Mouse (Mus musculus): ENCODE data around the gene Gsap. TPM values are rescaled to one million over a fixed set of nuclear protein-coding genes. Genes with fewer than 3 reads are reported as not detected.
A peak's percentile ranks its signal among the peaks of the same experiment; 100 is the strongest.
"Not testable (repeated sequence)": the region's sequence is repeated elsewhere in the genome, so short reads cannot be mapped to it uniquely, and the experiment has no call there.

Gsap gene
- polyA plus RNA-seq, 1 experiment from 2014 or later = 2.9 TPM

DNA sequence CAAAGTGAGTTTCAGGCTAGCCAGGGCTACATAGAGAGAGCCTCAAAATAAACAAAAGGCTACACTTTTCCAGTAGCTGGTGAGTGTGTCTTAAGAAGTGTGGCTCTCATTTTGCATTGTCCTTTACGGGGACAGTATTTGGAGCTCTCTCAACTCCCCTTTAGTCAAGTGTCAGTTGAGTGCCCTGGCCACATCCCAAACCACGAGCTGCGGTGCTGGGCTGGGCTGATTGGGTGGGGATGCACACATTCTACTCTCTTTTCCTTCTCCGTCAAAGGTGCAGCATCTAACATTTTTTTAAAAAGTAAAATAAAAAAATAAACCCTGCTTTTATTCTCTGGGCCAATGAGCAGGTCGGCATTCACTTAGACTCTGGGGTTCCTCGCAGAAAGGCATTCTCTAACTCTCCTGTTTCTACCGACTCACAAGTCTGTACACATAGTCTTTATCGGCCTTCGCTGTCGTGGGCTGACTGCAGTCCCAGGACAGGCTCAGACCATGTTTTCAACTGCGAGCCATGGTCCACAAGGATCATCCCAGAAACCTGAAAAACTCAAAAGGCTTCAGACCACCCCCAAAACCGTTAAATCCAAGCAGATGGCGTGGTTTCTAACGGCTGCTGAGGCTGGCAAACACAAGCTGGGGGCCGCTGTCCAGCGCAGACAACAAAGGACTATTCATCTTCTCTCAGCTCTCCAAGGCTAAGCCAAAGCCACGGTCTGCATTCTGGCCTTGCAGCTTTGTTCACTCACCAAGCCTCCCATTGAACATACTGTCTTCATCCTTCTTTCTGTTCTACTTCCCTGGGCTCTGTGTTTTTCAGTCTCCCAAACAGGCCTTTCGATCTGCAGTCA is 77.4 kb downstream of the Gsap start:
- no peaks in the 10 kb centered on the region for H3K27me3 ChIP-seq
- H3K9ac ChIP-seq = no peak overlapping the region
- H3K4me2 ChIP-seq = no peak overlapping the region
- no peaks in the 10 kb centered on the region for H3K9me3 ChIP-seq
- WGBS = 37% methylated on average over 18 of the region's 18 CpGs
- H3K27ac ChIP-seq = no peak overlapping the region
- no peaks in the 10 kb centered on the region for H3K36me3 ChIP-seq
- H3K4me1 ChIP-seq = peaks cover 31% of the 10 kb centered on the region
- no peak overlapping the region for H3K4me3 ChIP-seq
- no peak for ATAC-seq (ENCODE audit: insufficient number of reproducible peaks, insufficient read depth, low FRiP score, low TSS enrichment, low read depth)

DNA sequence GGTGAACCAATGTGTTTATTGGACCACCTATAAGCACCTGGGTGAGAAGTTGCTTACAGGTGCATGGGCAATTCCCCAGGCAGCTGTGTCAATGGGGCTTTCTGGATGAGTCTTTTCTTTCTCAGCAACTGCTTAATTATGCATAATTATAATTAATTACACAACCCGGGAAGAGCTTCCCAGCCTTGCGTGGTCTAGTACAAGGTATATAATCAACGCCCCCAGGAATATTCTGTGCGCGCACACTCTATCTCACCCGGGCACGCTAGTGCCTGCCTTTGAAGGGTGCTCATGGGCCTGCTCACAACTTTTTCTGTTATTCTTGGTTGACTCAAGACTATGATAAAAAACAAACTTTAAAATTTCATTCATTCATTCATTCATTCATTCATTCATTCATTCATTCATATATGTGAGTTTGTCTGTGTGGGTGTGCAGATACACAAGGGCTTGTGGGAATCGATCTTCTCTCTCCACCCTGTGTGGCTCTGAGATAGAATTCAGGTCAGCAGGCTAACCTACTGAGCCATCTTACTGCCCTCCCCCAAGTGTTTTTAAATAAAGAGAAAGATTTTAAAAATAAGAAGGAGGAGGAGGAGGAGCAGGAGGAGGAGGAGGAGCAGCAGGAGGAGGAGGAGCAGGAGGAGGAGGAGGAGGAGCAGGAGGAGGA is 78.4 kb downstream of the Gsap start:
- Histone ChIP-seq H3K4me1 (peaks cover 30% of the 10 kb centered on the region), H3K4me2 (no peak overlapping the region), H3K27me3 (no peaks in the 10 kb centered on the region), H3K9me3 (no peaks in the 10 kb centered on the region), H3K36me3 (no peaks in the 10 kb centered on the region), H3K4me3 (no peak overlapping the region), H3K27ac (no peak overlapping the region), H3K9ac (no peak overlapping the region)
- ATAC-seq (ENCODE audit: insufficient number of reproducible peaks, insufficient read depth, low FRiP score, low TSS enrichment, low read depth) = peak; percentile 37; the same call in 1 of the 2 replicates
- WGBS = 74% methylated on average over 8 of the region's 8 CpGs

DNA sequence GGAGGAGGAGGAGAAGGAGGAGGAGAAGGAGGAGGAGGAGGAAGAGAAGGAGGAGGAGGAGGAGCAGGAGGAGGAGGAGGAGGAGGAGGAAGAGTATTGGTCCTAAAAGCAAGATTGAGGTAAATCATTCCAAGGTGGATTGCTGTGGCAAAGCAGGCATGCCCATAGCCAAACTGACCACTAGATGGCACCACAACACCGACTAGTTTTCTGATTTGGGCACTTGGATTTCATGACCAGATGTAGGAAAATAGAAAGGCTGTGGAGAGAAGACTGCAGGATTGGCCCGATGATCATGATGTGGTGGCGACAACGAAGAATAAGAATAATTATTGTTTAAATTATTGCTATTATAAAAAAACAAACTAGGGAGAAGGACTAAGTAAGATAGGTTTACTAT is 79.0 kb downstream of the Gsap start:
- no peak for ATAC-seq (ENCODE audit: insufficient number of reproducible peaks, insufficient read depth, low FRiP score, low TSS enrichment, low read depth)
- no peaks in the 10 kb centered on the region for H3K36me3 ChIP-seq
- H3K4me3 ChIP-seq = no peak overlapping the region
- H3K4me1 ChIP-seq = peaks cover 30% of the 10 kb centered on the region
- no peaks in the 10 kb centered on the region for H3K9me3 ChIP-seq
- no peak overlapping the region for H3K27ac ChIP-seq
- H3K4me2 ChIP-seq = no peak overlapping the region
- no peak overlapping the region for H3K9ac ChIP-seq
- WGBS = 17% methylated on average over 4 of the region's 4 CpGs
- H3K27me3 ChIP-seq = no peaks in the 10 kb centered on the region

DNA sequence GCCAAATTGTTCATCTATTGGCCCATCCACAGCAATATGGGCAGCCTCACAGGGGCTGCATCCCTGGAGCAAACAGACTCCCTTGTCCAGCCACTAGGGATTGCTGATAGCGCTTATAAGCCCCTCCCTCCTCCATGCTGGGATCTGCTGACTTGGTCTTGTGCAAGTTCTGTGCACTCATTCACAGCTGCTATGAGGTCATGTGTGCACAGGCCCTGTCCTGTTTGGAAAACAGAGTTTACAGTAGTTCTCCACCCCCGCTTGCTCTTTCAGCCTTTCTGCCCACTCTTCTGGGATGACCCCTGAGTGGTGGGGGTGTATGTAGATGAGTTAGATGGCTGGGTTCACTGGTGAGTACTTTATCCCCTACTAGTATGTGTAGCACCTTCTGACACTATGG is 81.0 kb downstream of the Gsap start:
- no peak; the same call in 1 of the 2 replicates for ATAC-seq (ENCODE audit: insufficient number of reproducible peaks, insufficient read depth, low FRiP score, low TSS enrichment, low read depth)
- no peak overlapping the region for H3K9ac ChIP-seq
- peaks cover 14% of the 10 kb centered on the region for H3K4me1 ChIP-seq
- no peak overlapping the region for H3K4me2 ChIP-seq
- H3K9me3 ChIP-seq = no peaks in the 10 kb centered on the region
- no peaks in the 10 kb centered on the region for H3K27me3 ChIP-seq
- no peak overlapping the region for H3K4me3 ChIP-seq
- 77% methylated on average over 2 of the region's 2 CpGs for WGBS
- H3K27ac ChIP-seq = no peak overlapping the region
- H3K36me3 ChIP-seq = no peaks in the 10 kb centered on the region

DNA sequence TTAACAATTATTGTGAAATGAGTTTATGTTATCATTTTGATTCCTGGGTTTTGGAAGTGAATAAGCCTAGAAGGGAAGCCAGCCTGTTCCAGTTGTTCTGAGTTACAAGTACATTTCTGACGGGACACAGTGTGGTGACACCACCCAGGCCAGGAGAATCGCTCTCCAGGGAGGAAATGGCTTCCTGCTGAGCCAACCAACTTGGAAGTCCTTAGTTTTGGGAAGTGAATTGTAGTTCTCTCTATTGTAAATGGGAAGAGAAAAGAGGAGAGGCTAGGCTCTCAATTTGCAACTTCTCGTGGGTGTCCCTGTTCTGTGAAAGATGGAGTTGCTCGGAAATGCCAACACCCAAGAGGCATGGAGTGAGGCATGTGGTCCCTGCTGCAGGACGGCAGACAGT is 83.4 kb downstream of the Gsap start:
- Histone ChIP-seq H3K4me2 (no peak overlapping the region), H3K27me3 (no peaks in the 10 kb centered on the region), H3K4me3 (no peak overlapping the region), H3K36me3 (no peaks in the 10 kb centered on the region), H3K9me3 (no peaks in the 10 kb centered on the region), H3K4me1 (peaks cover 6% of the 10 kb centered on the region; the same call in 1 of the 2 replicates), H3K27ac (no peak overlapping the region), H3K9ac (no peak overlapping the region)
- no peak for ATAC-seq (ENCODE audit: insufficient number of reproducible peaks, insufficient read depth, low FRiP score, low TSS enrichment, low read depth)
- WGBS = 76% methylated on average over 5 of the region's 5 CpGs

DNA sequence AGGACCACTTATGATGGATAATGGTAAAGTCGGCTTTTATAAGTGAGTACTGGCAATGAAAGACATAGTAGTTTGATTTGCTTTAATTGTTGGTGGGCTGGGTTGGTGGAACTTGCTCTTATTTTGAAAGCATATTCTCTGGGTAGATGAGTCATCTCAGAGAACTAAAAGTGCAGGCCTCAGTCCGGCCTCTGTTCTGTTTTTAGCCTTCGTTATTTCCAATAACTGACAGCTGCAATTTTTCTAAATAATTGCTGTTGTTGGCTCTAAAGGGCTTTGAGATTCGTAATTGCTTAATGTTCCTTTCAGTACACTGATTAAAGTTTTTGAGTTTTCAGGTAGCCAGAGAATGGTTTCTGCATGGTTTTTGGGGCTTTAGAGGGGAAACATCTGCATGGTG is 84.7 kb downstream of the Gsap start:
- H3K9ac ChIP-seq = no peak overlapping the region
- H3K36me3 ChIP-seq = no peaks in the 10 kb centered on the region
- H3K4me2 ChIP-seq = no peak overlapping the region
- no peak overlapping the region for H3K4me3 ChIP-seq
- H3K27ac ChIP-seq = no peak overlapping the region
- 65% methylated on average over 4 of the region's 4 CpGs for WGBS
- ATAC-seq (ENCODE audit: insufficient number of reproducible peaks, insufficient read depth, low FRiP score, low TSS enrichment, low read depth) = no peak
- no peaks in the 10 kb centered on the region for H3K9me3 ChIP-seq
- H3K27me3 ChIP-seq = no peaks in the 10 kb centered on the region
- H3K4me1 ChIP-seq = peaks cover 6% of the 10 kb centered on the region; the same call in 1 of the 2 replicates

DNA sequence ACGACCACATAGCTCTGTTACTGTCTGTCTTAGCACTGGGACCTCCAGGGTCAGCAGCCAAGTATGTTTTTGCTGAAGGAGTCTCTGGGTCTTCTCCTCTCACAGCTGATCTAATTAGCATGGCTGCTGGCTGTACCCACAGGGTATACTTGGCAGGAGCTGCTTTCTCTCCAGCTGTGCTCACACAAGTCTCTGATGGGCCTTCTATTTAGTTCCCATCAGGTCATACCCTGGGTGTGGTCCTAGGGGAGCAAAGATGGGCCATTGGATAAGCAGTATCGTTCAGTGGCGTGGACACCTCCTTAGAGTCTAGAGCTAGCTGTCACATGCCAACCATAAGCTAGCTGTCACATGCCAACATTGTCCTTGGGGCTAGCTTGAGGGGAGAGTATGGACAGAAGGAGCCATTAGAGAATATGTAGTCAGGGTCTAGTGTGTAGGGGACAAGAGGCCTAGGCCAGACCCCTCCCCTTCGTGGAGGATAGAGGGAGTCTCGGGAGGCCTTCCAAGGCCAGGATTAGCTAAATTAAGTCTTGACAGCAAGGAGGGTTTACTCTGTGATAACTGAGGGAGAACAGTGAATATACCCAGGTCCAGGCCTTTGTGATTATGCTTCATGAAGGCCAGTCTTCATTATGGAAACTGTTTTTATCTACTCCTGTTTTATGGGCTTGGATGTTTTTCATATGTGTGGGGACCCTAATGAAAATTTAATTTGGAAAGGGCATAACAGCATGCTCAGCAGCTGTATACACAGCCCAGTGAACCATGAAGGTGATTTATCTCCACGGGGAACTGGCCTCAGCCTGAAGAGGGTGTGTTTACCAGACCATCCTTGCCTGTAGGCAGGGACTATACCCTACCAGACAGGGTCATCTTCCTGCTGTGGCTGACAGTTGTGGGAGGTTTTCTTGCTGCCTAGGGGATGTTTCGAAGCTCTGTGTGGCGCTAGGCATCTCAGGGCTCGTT is 85.6 kb downstream of the Gsap start:
- H3K4me1 ChIP-seq = peaks cover 6% of the 10 kb centered on the region; the same call in 1 of the 2 replicates
- H3K27me3 ChIP-seq = no peaks in the 10 kb centered on the region
- WGBS = 55% methylated on average over 9 of the region's 9 CpGs
- ATAC-seq (ENCODE audit: insufficient number of reproducible peaks, insufficient read depth, low FRiP score, low TSS enrichment, low read depth) = no peak
- H3K4me3 ChIP-seq = no peak overlapping the region
- no peak overlapping the region for H3K27ac ChIP-seq
- no peak overlapping the region for H3K4me2 ChIP-seq
- H3K9me3 ChIP-seq = no peaks in the 10 kb centered on the region
- H3K9ac ChIP-seq = no peak overlapping the region
- no peaks in the 10 kb centered on the region for H3K36me3 ChIP-seq

DNA sequence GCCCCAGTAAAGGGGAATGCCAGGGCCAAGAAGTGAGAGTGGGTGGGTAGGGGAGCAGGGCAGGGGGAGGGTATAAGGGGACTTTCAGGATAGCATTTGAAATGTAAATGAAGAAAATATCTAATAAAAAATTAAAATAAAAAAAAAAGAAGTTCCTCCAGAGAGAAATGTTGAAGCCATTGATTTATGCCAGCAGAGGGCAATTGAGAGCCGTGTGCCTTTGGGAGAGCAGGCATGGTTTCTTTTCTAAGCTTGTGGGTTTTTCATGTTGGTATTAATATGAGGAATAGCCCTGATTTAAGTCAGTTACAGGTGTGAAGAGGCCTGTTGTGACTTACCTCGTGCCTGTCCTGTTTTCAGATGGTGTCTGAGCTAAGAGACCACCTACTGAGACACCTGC is 91.6 kb downstream of the Gsap start:
- H3K27me3 ChIP-seq; H3K4me1 ChIP-seq; H3K9ac ChIP-seq; H3K4me2 ChIP-seq; H3K4me3 ChIP-seq; ATAC-seq (ENCODE audit: insufficient number of reproducible peaks, insufficient read depth, low FRiP score, low TSS enrichment, low read depth); H3K27ac ChIP-seq; H3K36me3 ChIP-seq; H3K9me3 ChIP-seq: not testable (repeated sequence)
- 43% methylated on average over 2 of the region's 2 CpGs for WGBS

DNA sequence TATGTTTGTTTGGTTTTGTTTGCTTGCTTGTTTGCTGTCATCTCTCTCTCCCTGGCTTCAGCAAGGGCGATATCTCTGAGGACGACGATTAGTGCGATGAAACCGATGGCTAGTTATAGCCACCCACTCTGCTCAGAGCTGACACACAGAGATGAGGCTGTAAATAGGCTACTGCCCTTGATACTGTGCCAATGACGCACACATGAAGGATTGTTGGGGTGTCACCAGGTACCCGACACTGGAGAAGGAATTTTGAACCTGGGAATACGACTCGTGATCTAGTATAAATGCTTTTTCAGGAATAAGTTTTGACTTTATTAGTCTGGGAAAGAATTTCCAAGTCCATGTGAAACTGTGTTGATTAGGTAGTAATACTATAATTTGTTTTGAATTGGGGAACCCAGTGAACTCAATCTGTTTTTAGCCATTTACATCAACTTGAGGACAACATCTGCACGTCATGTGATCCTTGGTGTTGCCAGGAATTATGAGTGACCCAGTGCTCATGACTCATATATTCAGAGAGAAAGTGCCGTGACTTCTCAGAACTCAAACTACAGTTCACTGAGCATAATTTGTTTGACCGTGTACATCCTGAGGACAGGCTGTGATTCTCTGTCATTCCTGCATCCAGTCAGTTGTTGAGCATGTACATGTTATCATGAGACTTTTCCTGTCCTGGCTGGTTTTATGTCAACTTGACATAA is 97.5 kb downstream of the Gsap start:
- Histone ChIP-seq H3K9me3 (no peaks in the 10 kb centered on the region), H3K4me2 (no peak overlapping the region), H3K27ac (no peak overlapping the region), H3K4me3 (no peak overlapping the region), H3K27me3 (no peaks in the 10 kb centered on the region), H3K36me3 (no peaks in the 10 kb centered on the region), H3K9ac (no peak overlapping the region), H3K4me1 (no peaks in the 10 kb centered on the region)
- ATAC-seq (ENCODE audit: insufficient number of reproducible peaks, insufficient read depth, low FRiP score, low TSS enrichment, low read depth) = no peak
- WGBS = 89% methylated on average over 12 of the region's 12 CpGs

DNA sequence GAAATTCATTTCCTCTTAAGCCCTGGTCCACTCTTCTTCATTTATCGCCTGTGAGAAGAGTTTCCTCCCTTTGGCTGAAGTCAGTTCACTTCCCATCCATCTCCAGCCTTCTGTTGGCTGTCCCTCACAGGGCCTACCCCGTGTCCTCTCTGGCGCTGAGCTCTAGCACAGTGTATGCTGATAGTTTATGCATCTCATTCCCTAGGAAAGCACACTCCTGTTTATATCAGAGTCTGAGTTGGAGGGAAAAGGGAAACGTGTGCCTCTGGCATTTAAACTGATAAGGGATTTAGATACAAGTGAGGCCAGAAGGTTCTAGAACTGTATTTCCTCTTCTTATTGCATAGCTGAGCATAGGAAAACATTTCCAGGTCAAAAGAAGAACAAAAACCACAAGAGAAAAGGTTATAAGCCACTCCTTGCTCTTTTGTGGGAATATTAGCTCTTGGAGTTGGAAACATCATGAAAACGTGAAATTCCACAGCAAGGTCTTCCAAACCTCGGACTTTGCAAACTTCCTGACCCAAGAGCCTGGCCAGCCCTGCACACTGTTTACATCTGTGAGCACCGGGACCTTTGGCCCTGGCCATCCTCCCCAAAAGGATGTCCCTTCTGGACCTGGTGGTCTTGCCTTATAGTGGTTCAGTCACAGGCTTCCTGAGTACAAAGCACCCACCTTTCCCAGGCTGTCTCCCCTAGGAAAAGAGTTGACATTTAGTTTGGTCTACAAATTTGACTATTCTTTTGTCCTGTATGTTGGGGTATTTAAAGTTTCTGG is 102.8 kb downstream of the Gsap start:
- no peak for ATAC-seq (ENCODE audit: insufficient number of reproducible peaks, insufficient read depth, low FRiP score, low TSS enrichment, low read depth)
- WGBS = 81% methylated on average over 7 of the region's 7 CpGs

More for the DNA sequence above, 102.8 kb downstream of the Gsap start:
- H3K4me3 ChIP-seq = no peak overlapping the region
- no peaks in the 10 kb centered on the region for H3K4me1 ChIP-seq
- H3K9me3 ChIP-seq = no peaks in the 10 kb centered on the region
- no peak overlapping the region for H3K9ac ChIP-seq
- H3K4me2 ChIP-seq = no peak overlapping the region
- no peaks in the 10 kb centered on the region for H3K27me3 ChIP-seq
- H3K36me3 ChIP-seq = no peaks in the 10 kb centered on the region
- no peak overlapping the region for H3K27ac ChIP-seq

All from embryonic facial prominence, embryonic 13.5 days (tissue).